Mouse (Mus musculus) E14TG2a.4 (cell line): ENCODE measurements around the gene 4921524J17Rik.

Experiments used
- CTCF ChIP-seq: conservative IDR thresholded peaks from 2 replicates; pipeline ENCODE4 v1.5.1; 2014; ENCODE audit warnings: low read length
- NANOG ChIP-seq: IDR thresholded peaks from 2 replicates; pipeline ENCODE4 v1.6.1; 2014; ENCODE audit warnings: borderline replicate concordance, low read length, mixed read lengths
- POU5F1 ChIP-seq: IDR thresholded peaks from 2 replicates; pipeline ENCODE4 v1.6.1; 2014; ENCODE audit warnings: low read length, borderline replicate concordance

GRCm38 (mm10) chr8:85405418-85405817 lies 27.2 kb downstream of the 4921524J17Rik start:
- TF ChIP-seq CTCF (no peak), NANOG (no peak), POU5F1 (no peak)
